Mouse (Mus musculus) kidney, adult 2 months (tissue): Measurements from ENCODE around the gene Nell1.

Experiments
- CTCF ChIP-seq: fragments of 200-500 bp; conservative IDR thresholded peaks from 2 replicates; pipeline ENCODE4 v1.5.1; 2011; ENCODE audit warnings: low read depth, mild to moderate bottlenecking, control low read depth, low read length, moderate library complexity, mixed read lengths; ENCODE audit not compliant: insufficient read depth, insufficient read length
- POLR2A ChIP-seq: fragments of 200-500 bp; IDR thresholded peaks from one replicate; pipeline ENCODE4 v1.6.1; 2011; ENCODE audit warnings: low read depth, low read length, control low read depth

DNA sequence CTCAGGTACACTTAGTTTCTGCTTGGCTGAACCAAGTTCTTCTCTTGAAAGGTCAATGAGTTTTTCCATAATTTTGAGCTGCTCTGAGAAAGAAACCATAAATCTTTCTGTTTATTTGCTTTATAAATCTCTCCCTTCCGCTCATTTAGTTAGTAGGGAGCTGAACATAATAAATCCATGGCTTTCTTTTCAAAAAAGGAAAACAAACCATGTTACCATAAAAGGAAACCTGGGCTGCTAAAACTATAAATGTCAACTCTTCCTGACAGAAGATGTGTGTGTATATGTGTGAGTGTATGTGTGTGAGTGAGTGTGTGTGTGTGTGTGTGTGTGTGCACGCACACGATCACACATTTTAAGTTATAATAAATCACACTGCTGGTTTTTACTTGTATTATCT lies 320.8 kb downstream of the Nell1 start:
- TF ChIP-seq POLR2A: no peak
- no peak for TF ChIP-seq CTCF
